Mouse (Mus musculus) fibroblast of lung, adult 2 months (primary cell): Measurements from ENCODE around the gene Rab12.
"Not testable (repeated sequence)": the region's sequence is repeated elsewhere in the genome, so short reads cannot be mapped to it uniquely, and the experiment has no call there.

Experiments used
- DNase-seq: peaks from one replicate; pipeline ENCODE4 v3.0.0-alpha.2; 2011; ENCODE audit warnings: low read depth

Gene Rab12

DNA sequence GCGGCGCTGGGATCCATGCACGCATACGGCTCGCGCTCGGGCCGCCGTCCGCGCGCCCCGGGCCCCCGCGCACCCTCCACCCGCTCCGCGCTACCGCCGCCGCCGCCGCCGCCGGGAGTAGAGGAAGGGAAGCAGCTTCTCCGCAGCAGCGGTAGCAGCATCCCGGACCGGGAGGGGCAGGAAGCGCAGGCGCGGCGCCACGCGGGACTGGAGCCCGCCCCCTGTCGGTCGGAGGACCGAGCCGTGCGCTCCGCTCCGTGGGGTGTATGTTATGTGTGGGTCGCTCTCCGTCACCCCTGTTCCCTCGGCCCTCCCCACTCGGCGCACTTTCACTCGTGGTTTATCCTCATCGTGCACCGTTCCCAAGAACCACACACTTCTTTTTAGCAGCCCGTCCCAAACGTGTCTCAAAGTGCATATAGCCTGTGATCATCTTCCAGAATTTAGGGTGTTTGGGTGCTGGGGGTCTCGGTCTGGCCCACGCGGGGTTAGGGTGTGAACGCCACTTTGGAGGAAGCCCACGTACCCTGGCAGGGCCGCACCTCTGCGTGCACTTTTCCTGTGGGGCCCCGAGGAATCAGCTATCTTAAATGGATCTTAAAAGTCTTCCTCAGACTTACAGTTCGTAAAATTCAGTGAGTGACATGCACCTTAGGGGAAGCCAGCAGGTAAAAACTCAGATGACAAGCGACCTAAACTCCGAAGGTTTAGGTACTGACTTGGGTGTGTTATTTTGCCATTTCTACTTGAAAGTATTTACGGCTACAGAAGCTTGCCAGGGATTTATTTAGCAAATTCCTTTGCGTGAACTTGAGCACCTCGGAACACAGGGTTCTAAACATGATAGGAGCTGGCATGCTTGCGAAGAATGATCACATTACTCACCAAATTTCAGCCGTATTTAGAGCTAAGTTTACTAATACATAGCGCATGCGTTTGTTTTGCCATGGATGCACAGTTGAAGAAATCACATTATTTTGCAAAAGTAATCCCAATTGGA lies at the start of gene Rab12:
Gene Rab12 (minus strand): TSS at position 176 of the 1,000 bp plus-strand sequence.
- DNase-seq: peak; percentile 48

DNA sequence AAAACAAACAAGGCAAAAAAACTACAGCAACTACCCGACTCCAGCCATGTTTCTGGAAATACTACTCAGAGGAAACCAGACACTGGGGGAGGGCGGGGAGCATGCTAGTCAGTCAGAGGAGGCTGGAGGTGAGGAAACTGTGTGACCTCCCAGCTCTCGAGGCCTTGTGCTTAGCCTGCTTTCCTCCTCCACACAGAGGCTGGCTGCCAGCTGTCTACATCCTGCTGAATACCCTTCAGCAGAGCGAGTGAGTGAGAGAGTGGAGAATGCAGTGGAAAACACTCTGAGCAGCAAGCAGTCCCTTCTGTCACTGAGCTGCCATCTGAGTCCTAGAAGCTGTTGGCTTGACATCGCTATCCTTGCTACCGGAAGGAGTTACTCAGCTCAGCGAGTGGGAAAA lies 44.7 kb upstream of the Rab12 start:
- peak; percentile 12 for DNase-seq

GRCm38 (mm10) chr17:66563551-66563950 lies 44.0 kb upstream of the Rab12 start:
- DNase-seq: no peak

DNA sequence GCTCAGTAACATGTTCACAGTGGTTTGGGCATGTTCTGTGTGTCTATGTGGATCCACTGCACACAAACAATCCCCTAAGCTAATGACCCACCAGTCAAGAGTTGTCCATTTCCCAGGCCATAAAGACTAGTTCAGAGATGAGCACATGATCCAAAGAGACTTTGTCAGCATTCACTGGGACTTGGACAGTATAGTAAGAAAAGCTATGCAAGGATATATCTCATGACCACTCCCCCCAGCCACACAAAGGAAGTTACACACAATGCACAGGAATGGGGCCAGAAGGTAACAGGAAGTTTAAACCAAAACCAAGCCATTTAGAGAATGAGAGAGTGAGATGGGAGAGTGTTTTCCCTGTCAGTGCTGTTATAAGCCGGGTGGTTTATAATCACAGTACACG lies 41.9 kb upstream of the Rab12 start:
- no peak for DNase-seq

GRCm38 (mm10) chr17:66558404-66559317 lies 39.1 kb upstream of the Rab12 start:
- no peak for DNase-seq

DNA sequence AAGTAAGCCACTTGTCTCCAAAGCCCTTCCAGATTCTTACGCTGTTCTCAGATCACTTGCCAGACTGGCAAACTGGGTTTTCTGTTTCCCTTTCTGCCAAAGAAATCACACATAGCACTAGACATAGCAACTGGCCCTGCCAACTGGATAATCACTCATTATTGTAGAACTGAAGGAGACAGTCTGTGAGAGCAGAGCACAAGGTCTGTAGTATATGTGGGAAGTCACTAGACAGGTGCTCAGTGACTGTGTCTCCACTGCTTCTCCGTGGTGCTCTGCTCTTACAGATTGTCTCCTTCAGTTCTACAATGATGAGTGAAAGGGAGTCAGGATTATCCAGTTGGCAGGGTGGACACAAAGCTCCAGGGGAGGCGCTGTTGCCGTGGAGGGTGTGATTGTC lies 33.2 kb upstream of the Rab12 start:
- DNase-seq: no peak

GRCm38 (mm10) chr17:66550486-66550885 lies 31.0 kb upstream of the Rab12 start:
- DNase-seq: no peak

DNA sequence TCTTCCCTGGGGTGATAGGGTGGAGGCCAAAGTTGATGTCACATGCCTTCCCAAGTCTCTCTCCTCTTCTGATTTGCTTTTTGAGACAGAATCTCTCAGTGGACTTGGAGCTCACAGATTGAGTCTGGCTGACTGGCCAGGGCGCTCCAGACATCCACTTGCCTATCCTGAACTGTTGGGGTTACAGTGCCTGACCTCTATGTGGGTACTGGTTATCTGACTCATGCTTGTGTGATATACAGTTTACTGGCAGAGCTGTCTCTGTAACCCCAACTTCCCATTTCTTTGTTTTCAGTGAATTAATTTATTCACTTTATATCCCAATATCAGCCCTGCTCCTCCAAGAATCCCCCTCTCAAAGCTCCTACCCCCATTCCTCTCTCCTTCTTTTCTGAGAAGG lies 12.8 kb upstream of the Rab12 start:
- no peak for DNase-seq

DNA sequence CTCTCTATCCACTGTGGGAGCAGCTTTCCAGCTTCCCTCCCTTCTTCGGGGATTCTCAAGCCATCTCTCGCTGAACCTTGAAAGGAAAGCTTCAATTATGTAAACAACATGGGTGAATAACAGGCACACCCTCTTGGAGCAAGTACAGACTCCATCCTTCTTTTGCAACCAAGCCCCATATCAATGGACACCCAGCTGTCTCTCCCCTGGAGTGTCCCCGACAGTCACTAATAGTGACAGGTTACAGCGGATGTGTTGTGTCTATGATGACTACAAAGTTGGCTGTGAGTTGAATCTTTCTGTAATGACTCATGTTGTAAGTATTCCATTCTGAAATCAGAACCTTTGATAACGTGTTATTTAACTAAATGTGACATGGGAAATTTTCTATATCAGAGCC lies 3.9 kb upstream of the Rab12 start:
- DNase-seq: no peak

- DNase-seq: not testable (repeated sequence)
Observed at GRCm38 (mm10) chr17:66522631-66523030, 3.1 kb upstream of the Rab12 start.

GRCm38 (mm10) chr17:66518877-66519553 lies 514 bp downstream of the Rab12 start:
- DNase-seq: no peak

DNA sequence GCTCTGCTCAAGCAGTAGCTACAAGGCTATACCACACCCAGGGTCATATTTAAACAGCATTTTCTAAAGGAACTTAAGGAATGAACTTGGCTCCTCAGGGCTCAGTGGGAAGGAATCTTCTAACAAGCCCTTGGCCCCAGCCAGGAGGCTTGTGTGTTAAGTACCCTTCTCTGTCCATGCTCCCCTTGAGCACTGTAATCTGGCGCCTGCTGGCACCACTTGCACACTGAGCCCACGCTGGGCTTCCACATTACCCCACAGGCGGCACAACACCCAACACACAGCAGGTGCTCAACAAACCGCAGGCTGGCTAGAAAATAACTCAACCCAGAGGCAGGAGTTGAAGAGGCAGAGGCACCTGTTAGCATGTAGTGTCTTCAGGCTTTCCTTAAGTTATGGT lies 2.6 kb downstream of the Rab12 start:
- no peak for DNase-seq

- DNase-seq: no peak
Observed at GRCm38 (mm10) chr17:66514288-66514995, 5.1 kb downstream of the Rab12 start.

DNA sequence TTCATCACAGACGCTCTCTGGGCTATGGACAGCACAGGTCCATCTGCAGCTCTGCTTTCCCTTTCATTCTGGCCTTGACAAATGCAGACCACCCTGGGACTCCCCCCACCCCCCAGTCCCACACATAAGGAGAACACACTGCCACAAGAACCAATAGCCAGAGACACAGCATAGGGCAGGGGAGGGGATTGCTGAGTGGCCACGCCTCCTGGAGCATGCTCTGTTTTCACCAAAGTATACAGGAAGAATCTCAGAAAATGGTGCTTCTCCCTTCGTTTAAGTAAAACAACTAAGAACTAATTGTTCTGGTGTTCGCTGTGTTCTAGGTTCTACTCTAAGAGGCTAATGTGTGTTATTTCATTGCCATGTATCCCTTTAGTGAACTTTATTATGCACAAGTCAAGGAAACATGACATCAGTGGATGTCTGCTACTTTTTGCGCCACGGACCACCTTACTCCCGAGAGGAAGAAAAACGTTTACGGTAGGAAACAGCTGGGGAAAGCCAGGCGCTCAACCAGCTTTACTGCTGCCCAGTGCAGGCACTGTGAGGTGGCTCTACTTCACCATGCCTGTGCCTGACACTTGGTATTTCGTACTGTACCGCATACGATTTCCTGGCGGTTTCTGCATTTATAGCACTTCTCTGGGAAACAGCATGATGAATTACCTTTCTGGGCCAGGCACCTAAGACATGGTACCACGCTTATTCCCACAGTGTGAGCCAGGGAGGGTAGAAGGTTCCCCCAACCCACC lies 7.2 kb downstream of the Rab12 start:
- DNase-seq: no peak

- DNase-seq: peak; percentile 96
Observed at GRCm38 (mm10) chr17:66510221-66510683, 9.3 kb downstream of the Rab12 start.

GRCm38 (mm10) chr17:66507049-66507954 lies 12.2 kb downstream of the Rab12 start:
- DNase-seq: no peak

GRCm38 (mm10) chr17:66504964-66505363 lies 14.6 kb downstream of the Rab12 start:
- DNase-seq: no peak

GRCm38 (mm10) chr17:66504248-66504647 lies 15.3 kb downstream of the Rab12 start:
- DNase-seq: no peak

DNA sequence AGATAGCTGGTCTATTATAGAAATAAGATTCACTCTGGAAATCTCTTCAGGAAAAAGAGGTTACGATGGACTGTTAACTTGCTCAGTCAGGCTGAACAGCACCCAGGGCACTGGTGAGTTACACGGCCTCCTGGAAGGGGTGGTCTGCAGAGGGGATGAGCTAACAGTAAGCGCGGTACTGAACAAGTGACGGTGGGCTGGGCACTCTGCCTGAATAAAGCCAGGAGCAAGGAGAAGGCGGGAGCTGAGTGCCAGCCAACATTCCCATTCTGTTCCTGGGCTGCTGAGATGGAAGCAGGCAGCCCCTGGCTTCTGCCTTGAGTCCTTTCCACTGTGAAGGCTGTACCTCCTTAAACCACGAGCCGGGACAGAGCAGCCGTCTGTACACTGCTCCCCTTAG lies 16.1 kb downstream of the Rab12 start:
- DNase-seq: no peak
